Mouse (Mus musculus): ENCODE results near the gene Nsfl1c.

Gene Nsfl1c

GRCm38 (mm10) chr2:151542323-151543062 lies 48.5 kb downstream of the Nsfl1c start, which contains the start of gene Fkbp1a:
Gene Fkbp1a (plus strand): TSS chr2:151542483.
- intact Hi-C loops (cut with DNase I), result loop anchor here (1.0 kb wide), 1 partner anchor 48 kb away; the partner anchor contains the start of gene Nsfl1c

- intact Hi-C loops (cut with DNase I), result no loop called here
Measured at GRCm38 (mm10) chr2:151543063-151543895, 49.3 kb downstream of the Nsfl1c start.

- intact Hi-C loops (cut with DNase I), result no loop called here
Measured at GRCm38 (mm10) chr2:151544673-151545072, 50.7 kb downstream of the Nsfl1c start.

DNA sequence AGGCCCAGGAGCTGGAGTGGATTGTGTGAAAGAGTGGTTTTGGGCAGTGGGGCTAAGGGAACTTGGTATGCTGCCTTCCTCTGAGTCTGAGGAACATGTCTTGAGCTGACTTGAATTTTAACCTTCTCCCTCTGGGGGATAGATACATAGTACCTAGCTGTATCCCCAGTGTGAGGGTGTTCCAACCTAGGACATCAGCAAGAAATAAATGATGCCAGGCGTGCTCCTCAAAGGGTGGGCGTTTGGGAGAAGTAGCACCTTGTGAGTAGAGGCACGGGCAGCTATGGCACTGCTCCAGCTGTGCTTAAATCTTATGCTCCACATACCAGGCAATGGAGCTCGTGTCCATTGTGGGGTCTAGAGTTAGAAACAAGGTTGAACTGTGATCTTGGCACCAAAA lies 52.6 kb downstream of the Nsfl1c start:
- intact Hi-C loops (cut with DNase I), result no loop called here

DNA sequence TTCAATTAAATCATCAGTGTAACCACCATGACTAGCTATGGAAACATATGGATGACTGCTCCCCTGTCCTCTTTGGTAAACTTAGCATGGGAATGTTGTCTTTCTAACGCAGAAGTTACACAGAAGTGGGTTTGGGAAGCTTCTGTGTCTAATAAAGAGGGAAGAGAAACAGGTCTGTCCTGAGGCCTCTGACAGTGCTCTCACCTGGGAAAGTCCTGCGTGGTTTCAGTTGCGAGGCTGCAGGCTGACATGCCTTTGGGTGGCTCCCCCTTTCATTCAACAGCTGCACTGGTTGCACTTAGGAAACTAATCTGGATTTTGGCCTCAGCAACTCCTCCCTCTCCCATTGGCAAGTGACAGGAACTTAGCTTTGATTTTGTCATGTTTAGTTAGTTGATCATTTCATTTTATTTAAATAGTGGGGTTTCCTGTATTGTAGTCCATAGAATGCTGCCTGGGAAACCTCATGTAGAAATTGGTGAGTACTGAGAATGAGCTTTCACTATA lies 55.7 kb downstream of the Nsfl1c start:
- intact Hi-C loops (cut with DNase I), result no loop called here
